Mouse (Mus musculus) MEL (cell line): ENCODE measurements around the gene 1700016C15Rik.

Experiments used
- CTCF ChIP-seq, 3 experiments: IDR thresholded peaks in 2 of 3; conservative IDR thresholded peaks in 1 of 3; 2 replicates each; pipeline ENCODE4 v1.5.1; 2011 to 2012; ENCODE audit warnings: low read length in 3 of 3, low read depth in 2 of 3, mild to moderate bottlenecking in 2 of 3, improper control_type of control experiment in 1 of 3, inconsistent platforms in 1 of 3, mixed read lengths in 1 of 3, moderate library complexity in 1 of 3; ENCODE audit not compliant: control insufficient read depth in 1 of 3, insufficient read depth in 1 of 3, poor library complexity in 1 of 3, severe bottlenecking in 1 of 3
- EP300 ChIP-seq, 2 experiments: IDR thresholded peaks; 2 replicates each; pipeline ENCODE4 v1.6.1; 2011; ENCODE audit warnings: improper control_type of control experiment in 2 of 2, low read length in 2 of 2, low read depth in 1 of 2, mild to moderate bottlenecking in 1 of 2
- GABPA ChIP-seq: IDR thresholded peaks from 2 replicates; pipeline ENCODE4 v1.6.1; 2012; ENCODE audit warnings: low read depth, mild to moderate bottlenecking, inconsistent platforms, low read length, improper control_type of control experiment, moderate library complexity
- JUND ChIP-seq: IDR thresholded peaks from 2 replicates; pipeline ENCODE4 v1.6.1; 2011; ENCODE audit warnings: low read depth, mild to moderate bottlenecking, improper control_type of control experiment, low read length
- MAX ChIP-seq: IDR thresholded peaks from 2 replicates; pipeline ENCODE4 v1.6.1; 2011; ENCODE audit warnings: low read length, improper control_type of control experiment
- POLR2A ChIP-seq, 2 experiments: IDR thresholded peaks; 2 replicates each; pipeline ENCODE4 v1.6.1; 2011 to 2012; ENCODE audit warnings: low read length in 2 of 2, mild to moderate bottlenecking in 2 of 2, control low read depth in 1 of 2, improper control_type of control experiment in 1 of 2, low read depth in 1 of 2, moderate library complexity in 1 of 2; ENCODE audit not compliant: control insufficient read depth in 1 of 2, insufficient read depth in 1 of 2, poor library complexity in 1 of 2
- POLR2AphosphoS2 ChIP-seq: IDR thresholded peaks from 2 replicates; pipeline ENCODE4 v1.6.1; 2011; ENCODE audit warnings: low read length, improper control_type of control experiment
- SIN3A ChIP-seq: IDR thresholded peaks from 2 replicates; pipeline ENCODE4 v1.6.1; 2012; ENCODE audit warnings: low read length, improper control_type of control experiment, inconsistent platforms
- UBTF ChIP-seq: IDR thresholded peaks from 2 replicates; pipeline ENCODE4 v1.6.1; 2012; ENCODE audit warnings: low read depth, mild to moderate bottlenecking, inconsistent platforms, low read length, improper control_type of control experiment, moderate library complexity, borderline replicate concordance; ENCODE audit not compliant: insufficient read depth
- USF1 ChIP-seq: IDR thresholded peaks from 2 replicates; pipeline ENCODE4 v1.6.1; 2014; ENCODE audit warnings: low read depth, mild to moderate bottlenecking, inconsistent platforms, low read length, improper control_type of control experiment, moderate library complexity
- USF2 ChIP-seq, 2 experiments: IDR thresholded peaks; 2 replicates each; pipeline ENCODE4 v1.6.1; 2011 to 2012; ENCODE audit warnings: improper control_type of control experiment in 2 of 2, low read length in 2 of 2, borderline replicate concordance in 1 of 2, inconsistent platforms in 1 of 2, low read depth in 1 of 2, mild to moderate bottlenecking in 1 of 2; ENCODE audit not compliant: insufficient read depth in 1 of 2
- ZKSCAN1 ChIP-seq: IDR thresholded peaks from 2 replicates; pipeline ENCODE4 v1.6.1; 2012; ENCODE audit warnings: low read depth, mild to moderate bottlenecking, inconsistent platforms, low read length, improper control_type of control experiment, moderate library complexity
- ZMIZ1 ChIP-seq: IDR thresholded peaks from 2 replicates; pipeline ENCODE4 v1.6.1; 2012; ENCODE audit warnings: low read depth, mild to moderate bottlenecking, inconsistent platforms, low read length, improper control_type of control experiment, moderate library complexity

- TF ChIP-seq USF1 (0 out of 2 replicates have a peak, but pooled peaks have one; percentile 11), UBTF (0 out of 2 replicates have a peak, but pooled peaks have one; percentile 10), ZMIZ1 (peak; percentile 82), POLR2A (IDR thresholded peaks at IDR 0.05; ENCODE audit: control insufficient read depth in 1 of 2, insufficient read depth in 1 of 2, low read depth in 1 of 2, low read length in 2 of 2, poor library complexity in 1 of 2) (peak; percentile 82 to 88), EP300 (IDR thresholded peaks at IDR 0.05; ENCODE audit: low read depth in 1 of 2, low read length in 2 of 2) (no peak), ZKSCAN1 (no peak), USF2 (IDR thresholded peaks at IDR 0.05; ENCODE audit: borderline replicate concordance in 1 of 2, insufficient read depth in 1 of 2, low read depth in 1 of 2, low read length in 2 of 2) (no peak), GABPA (no peak), JUND (no peak), CTCF (IDR thresholded peaks at IDR 0.05 in 2 of 3, conservative IDR thresholded peaks at IDR 0.05 in 1 of 3; ENCODE audit: control insufficient read depth in 1 of 3, insufficient read depth in 1 of 3, low read depth in 2 of 3, low read length in 3 of 3, poor library complexity in 1 of 3, severe bottlenecking in 1 of 3) (no peak), POLR2AphosphoS2 (peak; percentile 93), SIN3A (peak; percentile 86), MAX (peak; percentile 39)
These were observed 66.8 kb downstream of the 1700016C15Rik start, which contains the start of gene Adss for GRCm38 (mm10) chr1:177796193-177796939.
